Mouse (Mus musculus) embryonic facial prominence, embryonic 13.5 days (tissue): ENCODE results near the gene Prdm4. TPM values are rescaled to one million over a fixed set of nuclear protein-coding genes. Genes with fewer than 3 reads are reported as not detected.

ENCODE experiments used
- ATAC-seq: fragments of 200-750 bp; cut with Nextera tagmentation; 2 replicates; pipeline ENCODE4 v1.8.0; 2017; ENCODE audit warnings: low read depth; ENCODE audit not compliant: insufficient number of reproducible peaks, insufficient read depth, low FRiP score, low TSS enrichment
- H3K27ac ChIP-seq: fragments of 300-500 bp; sonication (generic); 2 replicates; pipeline ENCODE4 v1.5.1; 2015; ENCODE audit warnings: moderate library complexity, mild to moderate bottlenecking, inconsistent platforms
- H3K27me3 ChIP-seq: fragments of 300-500 bp; sonication (generic); 2 replicates; pipeline ENCODE4 v1.6.1; 2015; ENCODE audit warnings: mild to moderate bottlenecking, inconsistent platforms
- H3K36me3 ChIP-seq: fragments of 300-500 bp; sonication (generic); 2 replicates; pipeline ENCODE4 v1.6.1; 2015; ENCODE audit warnings: mild to moderate bottlenecking, inconsistent platforms
- H3K4me1 ChIP-seq: fragments of 300-500 bp; sonication (generic); 2 replicates; pipeline ENCODE4 v1.6.1; 2015; ENCODE audit warnings: inconsistent platforms
- H3K4me2 ChIP-seq: fragments of 300-500 bp; sonication (generic); 2 replicates; pipeline ENCODE4 v1.6.1; 2015; ENCODE audit warnings: moderate library complexity, mild to moderate bottlenecking, inconsistent platforms
- H3K4me3 ChIP-seq: fragments of 300-500 bp; sonication (generic); 2 replicates; pipeline ENCODE4 v1.5.1; 2015; ENCODE audit warnings: mild to moderate bottlenecking, inconsistent platforms
- H3K9ac ChIP-seq: fragments of 300-500 bp; sonication (generic); 2 replicates; pipeline ENCODE4 v1.6.1; 2015; ENCODE audit warnings: mild to moderate bottlenecking, inconsistent platforms
- H3K9me3 ChIP-seq: fragments of 300-500 bp; sonication (generic); 2 replicates; pipeline ENCODE4 v1.6.1; 2016; ENCODE audit warnings: inconsistent platforms
- WGBS: fragments of 180-500 bp; shearing (Covaris S2); methylation state at CpG from one replicate; pipeline ENCODE4 v1.1.7; 2015; ENCODE audit warnings: mixed read lengths; 5-methylcytosine and 5-hydroxymethylcytosine counted together
- polyA plus RNA-seq: library from polyadenylated mRNA; unstranded; fragments of >200 nt; fragmentation: Nextera tagmentation; extraction: Ambion mirVana; gene quantifications from 2 replicates; pipeline ENCODE4 v1.2.1, GENCODE M21; 2015

Prdm4 gene
- polyA plus RNA-seq, result 19.5 and 20.8 TPM in 2 replicates

DNA sequence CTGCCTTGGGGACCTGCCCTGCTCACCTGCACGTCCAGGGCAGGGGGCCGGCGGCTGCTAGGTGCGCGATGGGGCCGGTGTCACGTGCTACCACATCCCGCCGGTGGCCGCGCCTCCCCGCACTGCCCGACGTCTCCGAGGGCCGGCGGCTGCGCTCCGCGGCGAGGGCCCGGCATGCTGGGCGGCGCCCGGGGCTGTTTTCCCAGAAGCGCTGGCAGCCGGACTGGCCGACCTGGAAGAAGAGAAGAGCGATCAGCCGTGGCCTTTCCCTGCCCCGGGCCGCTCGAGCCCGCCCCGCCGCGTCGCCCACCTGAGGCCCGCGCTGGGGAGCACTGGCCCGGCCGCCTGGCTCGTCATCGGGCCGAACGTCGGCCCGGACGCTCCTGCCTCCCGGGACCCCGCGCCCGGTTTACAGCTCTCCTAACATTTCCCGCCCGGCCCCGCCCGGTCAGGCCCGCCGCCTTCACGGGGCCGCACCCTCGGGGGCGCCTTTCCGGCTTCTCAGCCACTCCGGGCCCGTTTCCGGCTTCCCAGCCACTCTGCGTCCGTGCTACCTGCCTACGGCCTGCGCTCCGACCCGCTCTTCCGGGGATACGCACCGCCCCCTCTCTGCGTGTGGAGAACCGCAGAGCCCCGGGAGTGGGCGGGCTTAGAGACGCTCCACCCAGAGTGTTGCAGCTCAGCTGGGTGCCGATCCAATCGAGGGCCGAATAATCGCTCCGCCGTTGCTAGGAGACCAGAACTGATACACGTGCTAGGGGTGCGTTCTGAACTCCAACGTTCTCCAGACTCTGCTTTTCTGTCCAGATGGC is at the start of gene Prdm4:
Gene Prdm4, minus strand, starts transcription at position 645 of the 812 bp plus-strand sequence.
- H3K4me1 ChIP-seq, result peaks cover 15% of the 10 kb centered on the region

GRCm38 (mm10) chr10:85966476-85966875 is 49.5 kb upstream of the Prdm4 start:
- no peaks in the 10 kb centered on the region for H3K27me3 ChIP-seq
- WGBS, result 56% methylated on average over 2 of the region's 2 CpGs
- no peak for ATAC-seq
- no peak overlapping the region for H3K4me2 ChIP-seq
- no peak overlapping the region for H3K4me3 ChIP-seq
- H3K36me3 ChIP-seq, result no peaks in the 10 kb centered on the region
- no peaks in the 10 kb centered on the region for H3K9me3 ChIP-seq
- no peaks in the 10 kb centered on the region for H3K4me1 ChIP-seq
- H3K9ac ChIP-seq, result no peak overlapping the region
- no peak overlapping the region for H3K27ac ChIP-seq

More for the DNA sequence above, at the start of gene Prdm4:
- Histone ChIP-seq H3K9ac (peak within 1 kb of the TSS; percentile 91), H3K36me3 (peaks cover 25% of the 10 kb centered on the region), H3K27me3 (no peaks in the 10 kb centered on the region), H3K9me3 (no peaks in the 10 kb centered on the region), H3K27ac (peak within 1 kb of the TSS; percentile 81), H3K4me3 (peak within 1 kb of the TSS; percentile 96), H3K4me2 (peak within 1 kb of the TSS; percentile 71)
- peak; percentile 99 for ATAC-seq
- WGBS, result under 1% methylated on average over 90 of the region's 90 CpGs

DNA sequence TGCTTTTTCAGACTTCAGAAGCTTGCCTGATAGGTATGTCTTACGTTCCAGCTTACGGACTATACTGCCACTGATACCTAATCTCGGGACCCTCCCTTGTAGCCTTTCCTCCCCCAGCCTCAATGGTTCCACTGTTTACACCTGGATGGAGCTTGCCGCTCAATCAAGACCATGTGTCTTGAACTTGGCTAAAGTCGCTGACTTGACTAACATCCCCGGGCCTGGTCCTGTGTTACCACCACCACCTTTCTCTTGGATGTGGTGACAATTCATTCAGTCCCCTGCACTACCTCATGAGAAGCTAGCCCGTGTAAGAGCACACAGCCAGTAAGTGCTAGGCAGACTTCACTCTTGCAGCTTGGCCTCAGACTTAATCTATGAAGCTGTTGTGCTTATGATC is 47.4 kb upstream of the Prdm4 start:
- Histone ChIP-seq H3K4me2 (no peak overlapping the region), H3K9me3 (no peaks in the 10 kb centered on the region), H3K9ac (no peak overlapping the region), H3K27me3 (no peaks in the 10 kb centered on the region), H3K4me1 (no peaks in the 10 kb centered on the region), H3K4me3 (no peak overlapping the region), H3K27ac (no peak overlapping the region), H3K36me3 (no peaks in the 10 kb centered on the region)
- 81% methylated on average over 7 of the region's 7 CpGs for WGBS
- no peak for ATAC-seq

DNA sequence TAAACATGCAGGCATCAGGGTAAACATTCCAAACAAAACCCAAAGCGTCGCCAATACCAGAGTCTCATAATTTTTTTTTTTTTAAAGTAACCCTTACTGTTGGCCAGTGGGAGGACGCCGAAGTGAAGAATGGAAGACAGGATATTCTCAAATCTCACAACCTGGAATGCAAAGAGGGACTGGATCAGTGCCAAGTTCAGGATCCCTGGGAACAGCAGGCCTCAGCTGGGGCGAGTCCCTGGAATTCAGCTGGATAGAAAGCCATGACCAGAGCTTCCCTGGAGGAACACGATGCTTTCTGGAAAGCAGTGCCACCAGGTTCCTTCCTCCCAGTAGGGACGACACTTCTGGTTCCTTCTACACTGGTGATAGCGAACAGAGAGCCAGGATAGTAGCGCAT is 46.0 kb upstream of the Prdm4 start:
- H3K4me2 ChIP-seq, result no peak overlapping the region
- no peaks in the 10 kb centered on the region for H3K4me1 ChIP-seq
- no peak for ATAC-seq
- no peaks in the 10 kb centered on the region for H3K9me3 ChIP-seq
- no peaks in the 10 kb centered on the region for H3K36me3 ChIP-seq
- no peak overlapping the region for H3K4me3 ChIP-seq
- no peak overlapping the region for H3K9ac ChIP-seq
- 72% methylated on average over 9 of the region's 9 CpGs for WGBS
- H3K27me3 ChIP-seq, result no peaks in the 10 kb centered on the region
- H3K27ac ChIP-seq, result no peak overlapping the region

DNA sequence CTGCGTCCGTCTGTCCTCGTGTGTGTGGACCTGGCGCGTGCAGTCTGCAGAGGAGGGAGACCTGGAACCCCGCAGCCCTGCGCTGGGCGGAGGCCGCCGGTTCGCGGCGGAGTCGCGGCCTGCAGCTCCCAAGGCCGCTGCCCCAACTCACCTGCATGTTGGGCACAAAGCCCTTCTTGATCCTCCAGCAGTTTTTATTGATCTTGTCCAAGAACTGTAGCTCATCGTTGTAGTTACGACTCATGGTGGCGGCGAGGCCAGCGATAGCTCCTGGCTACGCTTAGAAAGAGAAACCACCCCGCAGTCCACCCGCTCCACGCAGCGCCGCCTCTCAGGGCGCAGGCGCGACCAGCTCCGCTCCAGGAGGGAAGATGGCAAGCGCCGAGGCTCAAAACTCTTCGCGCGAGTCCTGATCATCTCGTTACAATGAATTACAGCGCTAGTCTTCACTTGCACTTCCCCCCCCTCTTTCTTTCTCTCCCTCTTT is 40.6 kb upstream of the Prdm4 start, which contains the start of gene Rtcb:
Gene Rtcb, minus strand, starts transcription at position 360 of the 487 bp plus-strand sequence.
- no peaks in the 10 kb centered on the region for H3K9me3 ChIP-seq
- H3K4me1 ChIP-seq, result peaks cover 7% of the 10 kb centered on the region; the same call in 1 of the 2 replicates
- H3K27me3 ChIP-seq, result no peaks in the 10 kb centered on the region
- peak; percentile 84 for ATAC-seq
- H3K4me3 ChIP-seq, result peak within 1 kb of the TSS; percentile 99
- H3K36me3 ChIP-seq, result peaks cover 30% of the 10 kb centered on the region
- H3K4me2 ChIP-seq, result peak within 1 kb of the TSS; percentile 88
- peak within 1 kb of the TSS; percentile 84 for H3K27ac ChIP-seq
- peak within 1 kb of the TSS; percentile 96 for H3K9ac ChIP-seq
- under 1% methylated on average over 38 of the region's 38 CpGs for WGBS

DNA sequence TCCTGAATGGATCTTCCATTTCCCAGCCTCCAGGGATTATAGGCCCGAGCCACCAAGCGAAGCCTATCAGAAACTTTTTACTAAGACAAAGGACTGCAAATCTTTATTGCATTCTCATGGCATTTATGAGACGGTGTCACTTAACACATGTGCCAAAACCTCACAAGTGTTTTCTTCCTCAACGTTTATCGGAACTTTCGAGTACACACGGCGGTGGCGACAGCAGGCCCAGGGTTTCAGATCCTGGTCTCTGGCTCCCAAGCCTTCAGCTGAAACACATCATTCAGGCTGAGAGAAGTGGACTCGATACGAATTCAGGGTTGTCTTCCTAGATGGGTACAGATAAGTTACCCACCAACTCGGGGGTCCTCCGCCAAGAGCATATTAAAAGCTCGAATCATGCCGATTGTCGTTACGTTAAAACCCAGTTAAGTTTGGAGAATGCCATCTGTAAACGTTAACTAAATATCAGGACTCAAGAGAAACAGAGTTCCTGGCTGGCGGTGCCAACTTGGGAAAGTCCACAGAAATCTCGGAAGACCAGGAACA is 40.0 kb upstream of the Prdm4 start:
- Histone ChIP-seq H3K36me3 (peaks cover 36% of the 10 kb centered on the region), H3K4me1 (peaks cover 7% of the 10 kb centered on the region; the same call in 1 of the 2 replicates), H3K9me3 (no peaks in the 10 kb centered on the region), H3K4me3 (peak overlapping the region; percentile 99), H3K27ac (peak overlapping the region; percentile 84), H3K9ac (peak overlapping the region; percentile 96), H3K4me2 (peak overlapping the region; percentile 88), H3K27me3 (no peaks in the 10 kb centered on the region)
- no peak for ATAC-seq
- 5% methylated on average over 20 of the region's 20 CpGs for WGBS

DNA sequence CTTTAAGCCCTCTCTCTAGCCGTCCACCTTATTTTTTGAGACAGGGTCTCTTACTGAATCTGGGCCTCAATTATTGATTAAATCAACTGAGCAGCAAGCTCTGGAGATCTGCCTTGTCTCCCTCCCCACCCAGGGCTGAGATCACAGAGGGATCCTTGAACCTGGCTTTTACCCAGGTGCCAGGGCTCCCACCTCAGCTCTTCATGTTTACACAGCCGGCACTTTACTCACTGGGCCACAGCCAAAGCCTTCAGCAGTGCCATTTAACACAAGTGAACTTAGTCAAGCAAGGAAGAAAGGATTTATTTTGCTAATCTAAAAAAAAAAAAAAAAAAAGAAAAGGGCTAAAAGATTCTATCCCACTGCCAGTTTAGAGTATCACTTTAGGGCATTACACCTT is 37.5 kb upstream of the Prdm4 start:
- Histone ChIP-seq H3K4me3 (no peak overlapping the region), H3K27me3 (no peaks in the 10 kb centered on the region)
- ATAC-seq, result no peak

DNA sequence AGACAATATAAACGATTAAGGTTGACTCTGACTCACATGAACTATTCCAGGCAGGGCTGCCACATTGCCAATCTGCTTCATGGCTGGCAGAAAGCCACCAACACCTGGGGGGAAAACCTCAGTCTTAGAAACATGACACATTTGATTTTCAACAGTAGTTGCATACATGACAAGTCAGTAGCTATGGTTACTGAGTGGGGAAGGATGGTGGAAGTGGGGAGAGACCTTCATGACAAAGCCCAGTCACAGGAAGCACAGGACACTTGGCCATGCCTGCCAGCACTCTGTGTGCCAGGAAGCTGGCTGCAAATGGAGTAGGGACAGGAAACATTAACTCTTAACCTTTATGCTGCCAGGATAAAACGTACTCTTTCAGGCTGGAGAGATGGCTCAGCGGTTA is 36.5 kb upstream of the Prdm4 start:
- Histone ChIP-seq H3K36me3 (peaks cover 68% of the 10 kb centered on the region), H3K4me1 (peaks cover 7% of the 10 kb centered on the region; the same call in 1 of the 2 replicates)

More for the DNA sequence above, 37.5 kb upstream of the Prdm4 start:
- WGBS, result 86% methylated on average over 2 of the region's 2 CpGs
- no peak overlapping the region for H3K4me2 ChIP-seq
- no peaks in the 10 kb centered on the region for H3K9me3 ChIP-seq
- H3K36me3 ChIP-seq, result peaks cover 58% of the 10 kb centered on the region
- no peak overlapping the region for H3K27ac ChIP-seq
- peaks cover 7% of the 10 kb centered on the region; the same call in 1 of the 2 replicates for H3K4me1 ChIP-seq
- no peak overlapping the region for H3K9ac ChIP-seq

GRCm38 (mm10) chr10:85951765-85952443 is 35.0 kb upstream of the Prdm4 start:
- WGBS, result 90% methylated on average over 6 of the region's 6 CpGs
- Histone ChIP-seq H3K27ac (no peak overlapping the region), H3K4me3 (no peak overlapping the region), H3K4me1 (peaks cover 7% of the 10 kb centered on the region; the same call in 1 of the 2 replicates), H3K36me3 (peaks cover 81% of the 10 kb centered on the region), H3K9ac (no peak overlapping the region), H3K9me3 (no peaks in the 10 kb centered on the region), H3K27me3 (no peaks in the 10 kb centered on the region), H3K4me2 (no peak overlapping the region)
- no peak for ATAC-seq

More for the DNA sequence above, 36.5 kb upstream of the Prdm4 start:
- 87% methylated on average over 3 of the region's 3 CpGs for WGBS
- H3K9ac ChIP-seq, result no peak overlapping the region
- no peak overlapping the region for H3K4me3 ChIP-seq
- no peak overlapping the region for H3K27ac ChIP-seq
- no peak overlapping the region for H3K4me2 ChIP-seq
- ATAC-seq, result no peak
- H3K27me3 ChIP-seq, result no peaks in the 10 kb centered on the region
- no peaks in the 10 kb centered on the region for H3K9me3 ChIP-seq

GRCm38 (mm10) chr10:85948483-85949196 is 31.7 kb upstream of the Prdm4 start:
- peaks cover 93% of the 10 kb centered on the region for H3K36me3 ChIP-seq
- 91% methylated on average over 8 of the region's 8 CpGs for WGBS
- no peak overlapping the region for H3K27ac ChIP-seq
- no peaks in the 10 kb centered on the region for H3K9me3 ChIP-seq
- no peak overlapping the region for H3K4me2 ChIP-seq
- H3K4me1 ChIP-seq, result no peaks in the 10 kb centered on the region
- no peak overlapping the region for H3K9ac ChIP-seq
- no peak overlapping the region for H3K4me3 ChIP-seq
- no peak for ATAC-seq
- H3K27me3 ChIP-seq, result no peaks in the 10 kb centered on the region
